Mouse (Mus musculus) megakaryocyte-erythroid progenitor cell, adult 5 weeks (primary cell): ENCODE data around the gene Efl1. TPM values are rescaled to one million over a fixed set of nuclear protein-coding genes. Genes with fewer than 3 reads are reported as not detected.

Experiments used
- polyA plus RNA-seq: library from polyadenylated mRNA; stranded (reverse); fragments of >175 nt; gene quantifications from 2 replicates; pipeline ENCODE4 v1.2.3, GENCODE M21; 2012

Efl1 gene
- 3.6 and 4.8 TPM in 2 replicates for polyA plus RNA-seq

GRCm38 (mm10) chr7:82648353-82649080 lies at the start of gene Efl1, which contains the start of gene Saxo2:
Gene Efl1, plus strand, starts transcription at chr7:82648614.
Gene Saxo2, minus strand, starts transcription at chr7:82648528.

Other genes with a start within 250 kb of the Efl1 start
- 0.40 and 0.77 TPM in 2 replicates for gene Saxo2, start 86 bp upstream of the Efl1 start, polyA plus RNA-seq
- 20.4 and 28.1 TPM in 2 replicates for gene Mex3b, start 218.7 kb downstream of the Efl1 start, polyA plus RNA-seq